Mouse (Mus musculus) testis, adult 2 months (tissue): ENCODE measurements around the gene Atp8a2. TPM values are rescaled to one million over a fixed set of nuclear protein-coding genes. Genes with fewer than 3 reads are reported as not detected.

Source experiments
- H3K27ac ChIP-seq: fragments of 200-500 bp; 2 replicates; pipeline ENCODE4 v1.5.1; 2012; ENCODE audit warnings: low read depth, low read length; ENCODE audit not compliant: control insufficient read depth, insufficient read depth
- H3K27me3 ChIP-seq: fragments of 200-500 bp; 2 replicates; pipeline ENCODE4 v1.6.1; 2012; ENCODE audit warnings: mild to moderate bottlenecking, low read length, moderate library complexity; ENCODE audit not compliant: control insufficient read depth, insufficient read depth
- H3K36me3 ChIP-seq: fragments of 200-500 bp; 2 replicates; pipeline ENCODE4 v1.6.1; 2012; ENCODE audit warnings: mild to moderate bottlenecking, low read length; ENCODE audit not compliant: control insufficient read depth, insufficient read depth
- H3K4me1 ChIP-seq: fragments of 200-500 bp; 2 replicates; pipeline ENCODE4 v1.6.1; 2012; ENCODE audit warnings: low read length; ENCODE audit not compliant: control insufficient read depth, insufficient read depth
- H3K4me3 ChIP-seq: fragments of 200-500 bp; 2 replicates; pipeline ENCODE4 v1.5.1; 2012; ENCODE audit warnings: low read depth, mild to moderate bottlenecking, low read length, moderate library complexity, mixed read lengths; ENCODE audit not compliant: control insufficient read depth
- CTCF ChIP-seq: fragments of 200-500 bp; IDR thresholded peaks from 2 replicates; pipeline ENCODE4 v1.5.1; 2012; ENCODE audit warnings: low read depth, mild to moderate bottlenecking, inconsistent platforms, low read length, moderate library complexity; ENCODE audit not compliant: control insufficient read depth, insufficient read depth, insufficient replicate concordance
- POLR2A ChIP-seq: fragments of 200-500 bp; IDR thresholded peaks from 2 replicates; pipeline ENCODE4 v1.6.1; 2012; ENCODE audit warnings: low read depth, mild to moderate bottlenecking, inconsistent platforms, low read length, moderate library complexity; ENCODE audit not compliant: control insufficient read depth
- polyA plus RNA-seq: library from polyadenylated mRNA; depleted of rRNA; stranded (reverse); fragments of >200 nt; gene quantifications from 2 replicates; pipeline ENCODE4 v1.2.3, GENCODE M21; 2012

Atp8a2 gene
- polyA plus RNA-seq, 1 experiment: 18.8 TPM

DNA sequence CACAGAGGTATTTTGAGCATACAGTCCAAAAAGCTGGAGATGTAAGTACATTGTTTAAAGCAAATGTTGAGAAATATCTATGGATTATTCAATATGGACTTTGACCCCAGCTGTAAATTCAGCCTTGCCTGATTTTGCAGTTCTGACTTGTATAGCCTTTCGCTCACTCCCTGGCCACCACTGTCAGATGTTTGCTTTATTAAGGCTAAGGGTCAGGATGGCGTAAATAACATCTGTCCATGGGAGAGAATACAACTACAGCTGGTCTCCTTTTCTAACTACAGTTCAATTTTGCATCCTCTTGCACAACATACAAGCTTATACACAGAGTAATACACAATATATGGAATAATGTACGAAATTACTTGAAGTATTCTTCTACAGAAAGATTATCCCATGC lies 316.1 kb downstream of the Atp8a2 start:
- H3K4me1 ChIP-seq: no peaks in the 10 kb centered on the region; the same call in 1 of the 2 replicates
- H3K27me3 ChIP-seq: no peaks in the 10 kb centered on the region
- no peak for TF ChIP-seq POLR2A
- TF ChIP-seq CTCF: no peak
- H3K36me3 ChIP-seq: no peaks in the 10 kb centered on the region
- H3K4me3 ChIP-seq: no peak overlapping the region
- no peak overlapping the region for H3K27ac ChIP-seq

DNA sequence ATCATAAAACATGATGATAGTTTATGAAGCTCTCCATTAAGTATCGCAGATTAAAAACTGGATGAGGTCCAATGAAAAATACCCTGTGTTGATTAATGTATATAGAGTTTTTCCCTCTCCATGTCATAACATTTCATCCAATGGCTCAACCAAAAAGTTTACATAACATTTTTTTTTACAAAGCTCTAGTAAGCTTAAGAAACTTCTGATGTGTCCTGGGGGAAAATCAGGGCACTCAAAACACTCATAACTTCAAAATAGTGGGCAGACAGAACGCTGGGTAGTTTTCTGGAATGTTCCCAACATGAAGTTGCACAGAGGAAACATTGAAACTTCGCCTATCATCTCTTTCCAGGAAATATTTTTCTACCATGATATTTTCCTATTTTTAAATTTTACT lies 318.7 kb downstream of the Atp8a2 start:
- no peak overlapping the region for H3K27ac ChIP-seq
- H3K4me3 ChIP-seq: no peak overlapping the region
- no peaks in the 10 kb centered on the region for H3K4me1 ChIP-seq
- H3K27me3 ChIP-seq: no peaks in the 10 kb centered on the region
- H3K36me3 ChIP-seq: no peaks in the 10 kb centered on the region
- no peak for TF ChIP-seq POLR2A
- no peak for TF ChIP-seq CTCF

DNA sequence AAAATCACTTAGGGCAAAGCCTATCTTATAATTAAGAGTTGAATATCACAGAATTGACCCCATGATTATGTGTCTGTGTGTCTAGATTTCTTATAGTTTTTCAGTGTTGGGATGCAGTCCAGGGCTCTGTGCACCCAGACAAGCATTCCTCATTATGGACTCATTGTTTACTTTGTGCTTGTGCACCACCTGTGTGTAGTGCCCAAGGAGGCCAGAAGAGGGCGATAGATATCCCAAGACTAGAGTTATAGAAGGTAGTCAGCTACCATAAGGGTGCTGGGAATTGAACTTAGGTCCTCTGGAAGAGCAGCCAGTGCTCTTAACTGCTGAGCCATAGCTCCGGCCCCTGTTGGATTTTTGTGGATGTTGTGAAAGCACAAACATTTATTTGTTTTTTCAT lies 320.5 kb downstream of the Atp8a2 start:
- H3K4me3 ChIP-seq: no peak overlapping the region
- H3K27ac ChIP-seq: no peak overlapping the region
- TF ChIP-seq CTCF (no peak), POLR2A (no peak)
- no peaks in the 10 kb centered on the region for H3K36me3 ChIP-seq
- H3K4me1 ChIP-seq: no peaks in the 10 kb centered on the region
- H3K27me3 ChIP-seq: no peaks in the 10 kb centered on the region

DNA sequence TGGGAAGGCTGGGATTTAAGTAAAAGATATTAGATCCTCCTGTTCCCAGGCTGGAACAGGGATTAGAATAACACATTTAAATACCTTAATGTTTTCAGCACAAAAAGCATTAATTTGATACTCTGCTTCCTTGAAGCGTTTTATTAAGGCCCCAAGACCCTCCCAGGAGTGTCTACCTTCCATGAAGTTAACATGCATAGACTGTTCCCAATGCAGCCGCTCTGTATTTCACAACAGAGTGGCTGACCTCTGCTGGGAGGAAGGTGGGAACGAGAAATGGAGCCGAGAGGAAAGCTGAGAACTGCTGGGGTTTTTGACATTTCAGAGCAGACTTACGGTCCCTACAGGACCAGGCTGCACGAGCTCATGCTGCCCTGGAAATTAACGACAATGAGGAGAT lies 328.6 kb downstream of the Atp8a2 start:
- Histone ChIP-seq H3K27ac (no peak overlapping the region), H3K4me1 (no peaks in the 10 kb centered on the region), H3K4me3 (no peak overlapping the region), H3K27me3 (no peaks in the 10 kb centered on the region), H3K36me3 (no peaks in the 10 kb centered on the region)
- TF ChIP-seq CTCF (no peak), POLR2A (no peak)

DNA sequence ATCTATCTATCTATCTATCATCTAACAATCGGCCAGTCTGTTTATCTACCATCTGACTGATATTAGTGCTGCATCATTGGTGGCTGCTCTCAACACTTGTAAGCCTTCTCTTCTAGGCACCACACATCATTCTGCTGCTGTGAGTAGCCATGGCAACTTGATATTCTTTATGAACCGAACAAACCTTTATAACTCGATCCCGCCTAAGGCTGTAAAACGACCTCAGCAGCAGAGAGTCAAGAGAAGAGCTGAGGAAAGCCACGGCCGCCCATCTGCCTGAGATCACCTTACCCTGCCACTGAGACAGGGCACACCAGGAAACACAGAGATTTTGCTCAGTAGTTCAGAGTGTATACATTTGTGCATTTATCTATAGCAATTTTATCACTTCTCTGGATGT lies 329.2 kb downstream of the Atp8a2 start:
- Histone ChIP-seq H3K36me3 (no peaks in the 10 kb centered on the region), H3K27me3 (no peaks in the 10 kb centered on the region), H3K4me1 (no peaks in the 10 kb centered on the region), H3K4me3 (no peak overlapping the region), H3K27ac (no peak overlapping the region)
- TF ChIP-seq CTCF (no peak), POLR2A (no peak)

DNA sequence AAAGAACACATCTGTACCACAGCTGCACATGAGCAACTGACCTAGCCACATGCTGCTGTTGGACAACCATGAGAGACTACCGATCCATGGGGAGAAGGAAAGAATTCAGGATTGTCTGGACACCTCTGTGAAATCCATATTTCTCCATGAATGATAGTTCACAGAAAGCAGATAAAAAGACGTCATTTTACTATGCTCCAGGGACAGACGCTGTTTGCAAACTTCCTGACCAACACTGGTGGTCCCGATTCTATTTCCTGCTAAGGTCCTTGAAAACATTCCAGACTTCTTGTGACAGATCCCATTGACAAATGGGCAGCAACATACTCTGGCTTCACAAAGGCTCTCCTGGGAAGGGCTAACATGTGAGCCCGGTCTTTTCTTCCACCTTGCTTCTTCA lies 331.0 kb downstream of the Atp8a2 start:
- Histone ChIP-seq H3K27me3 (no peaks in the 10 kb centered on the region), H3K4me1 (no peaks in the 10 kb centered on the region), H3K4me3 (no peak overlapping the region), H3K36me3 (no peaks in the 10 kb centered on the region), H3K27ac (no peak overlapping the region)
- TF ChIP-seq POLR2A (no peak), CTCF (no peak)

DNA sequence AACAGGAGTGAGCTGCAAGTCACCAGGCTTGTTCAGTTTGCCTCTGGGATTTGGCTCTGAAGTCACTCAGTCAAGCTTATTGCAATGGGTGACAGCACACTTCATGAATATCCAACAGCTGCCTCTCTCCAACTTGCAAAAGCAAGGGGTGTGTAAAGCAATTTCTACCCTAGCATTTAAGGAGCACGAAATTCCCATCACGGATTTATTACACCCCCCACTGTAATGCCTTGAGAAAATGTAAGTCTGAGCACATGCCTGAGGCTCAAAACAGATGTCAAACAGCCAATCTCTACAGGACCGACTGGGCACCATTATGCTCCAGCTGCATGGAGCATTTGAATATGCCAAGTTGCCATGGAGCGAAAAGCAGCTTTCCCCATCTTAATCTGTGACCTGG lies 334.6 kb downstream of the Atp8a2 start:
- no peak overlapping the region for H3K27ac ChIP-seq
- no peaks in the 10 kb centered on the region for H3K4me1 ChIP-seq
- no peaks in the 10 kb centered on the region for H3K36me3 ChIP-seq
- TF ChIP-seq POLR2A (no peak), CTCF (no peak)
- H3K27me3 ChIP-seq: no peaks in the 10 kb centered on the region
- H3K4me3 ChIP-seq: no peak overlapping the region

DNA sequence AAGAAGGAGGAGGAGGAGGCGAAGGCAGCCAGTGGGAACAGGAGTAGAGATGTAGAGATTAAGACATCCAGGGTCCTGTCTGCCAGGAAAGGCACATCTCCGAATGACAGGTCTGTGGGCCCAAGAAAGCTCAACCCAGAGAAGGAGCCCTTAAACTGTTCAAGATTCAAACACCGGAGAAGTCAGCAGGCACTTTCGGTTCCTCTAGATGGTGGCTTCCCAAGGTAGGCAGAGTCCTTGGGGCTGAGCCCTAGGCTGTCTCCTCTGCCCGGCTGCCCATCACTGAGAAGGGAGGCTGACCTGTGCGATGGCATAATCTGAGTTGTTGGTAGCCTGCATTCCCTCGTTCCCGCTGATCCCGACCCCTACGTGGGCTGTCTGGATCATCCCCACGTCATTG lies 337.1 kb downstream of the Atp8a2 start:
- H3K36me3 ChIP-seq: no peaks in the 10 kb centered on the region
- no peak overlapping the region for H3K4me3 ChIP-seq
- no peaks in the 10 kb centered on the region for H3K4me1 ChIP-seq
- TF ChIP-seq POLR2A (no peak), CTCF (no peak)
- no peak overlapping the region for H3K27ac ChIP-seq
- H3K27me3 ChIP-seq: no peaks in the 10 kb centered on the region
